Mouse (Mus musculus) spleen, postnatal 36 days (tissue): ENCODE results near the gene 9330182O14Rik.

Experiments used
- DNase-seq, 2 experiments: peaks; one replicate each; pipeline ENCODE4 v3.0.0; 2022; ENCODE audit warnings: low spot score in 2 of 2, mixed read lengths in 1 of 2

9330182O14Rik gene

GRCm38 (mm10) chr15:40134152-40134792 is at the start of gene 9330182O14Rik:
TSS of gene 9330182O14Rik (plus strand) at chr15:40134365.
- no peak for DNase-seq

DNA sequence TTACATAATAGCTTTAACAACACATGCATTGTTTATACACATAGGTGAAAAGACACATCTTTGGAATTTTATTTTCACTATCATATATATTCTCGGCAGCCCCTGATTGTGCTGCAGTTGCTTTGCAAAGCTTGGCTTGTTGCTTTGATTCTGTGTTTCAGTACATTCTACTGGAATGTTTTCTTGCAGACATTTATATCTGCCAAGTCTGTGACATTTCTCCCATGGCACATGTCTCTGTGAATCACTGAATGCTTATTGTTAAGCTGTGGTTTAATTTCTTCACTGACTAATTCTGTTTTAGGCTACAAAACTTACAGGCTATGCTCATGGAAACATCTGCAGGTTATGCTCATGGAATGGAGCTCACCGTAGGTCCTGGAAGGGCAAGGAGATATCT is 30.9 kb upstream of the 9330182O14Rik start:
- DNase-seq = no peak

GRCm38 (mm10) chr15:40105712-40106111 is 28.5 kb upstream of the 9330182O14Rik start:
- no peak for DNase-seq

GRCm38 (mm10) chr15:40113888-40114576 is 20.1 kb upstream of the 9330182O14Rik start:
- no peak for DNase-seq

- no peak for DNase-seq
These were observed 19.4 kb upstream of the 9330182O14Rik start for GRCm38 (mm10) chr15:40114600-40115271.

GRCm38 (mm10) chr15:40116396-40116795 is 17.8 kb upstream of the 9330182O14Rik start:
- DNase-seq = no peak

GRCm38 (mm10) chr15:40124211-40124953 is 9.8 kb upstream of the 9330182O14Rik start:
- DNase-seq = no peak

GRCm38 (mm10) chr15:40129496-40129895 is 4.7 kb upstream of the 9330182O14Rik start:
- DNase-seq = no peak

DNA sequence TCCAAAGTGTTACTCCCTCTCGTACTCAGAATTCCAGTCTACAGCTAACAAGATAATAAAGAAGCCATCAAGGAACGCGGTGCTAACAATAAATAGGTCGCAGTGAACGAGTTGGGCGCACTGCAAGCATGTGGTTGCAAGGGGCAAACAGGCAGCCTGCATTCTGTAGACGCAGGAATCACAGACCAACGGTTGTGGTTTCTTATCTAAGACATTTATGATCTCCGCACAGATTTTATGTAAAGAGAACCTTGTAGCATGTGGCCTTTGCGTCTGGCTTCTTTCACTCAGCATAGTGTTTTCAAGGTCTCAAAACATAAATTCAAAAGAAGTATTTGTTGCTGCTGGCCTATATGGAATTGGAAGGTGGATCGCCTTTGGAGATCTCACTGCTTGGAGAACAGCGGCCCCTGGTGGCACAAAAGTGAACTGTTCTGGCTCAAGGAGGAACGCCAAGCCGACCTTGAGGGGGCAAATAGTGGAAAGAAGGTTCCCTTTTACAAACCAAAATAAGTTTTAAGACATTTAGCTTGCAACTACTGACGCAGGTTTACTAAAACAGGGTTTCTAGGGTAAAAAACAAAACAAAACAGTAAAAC is 3.2 kb upstream of the 9330182O14Rik start:
- peak; percentile 8 to 10 for DNase-seq

DNA sequence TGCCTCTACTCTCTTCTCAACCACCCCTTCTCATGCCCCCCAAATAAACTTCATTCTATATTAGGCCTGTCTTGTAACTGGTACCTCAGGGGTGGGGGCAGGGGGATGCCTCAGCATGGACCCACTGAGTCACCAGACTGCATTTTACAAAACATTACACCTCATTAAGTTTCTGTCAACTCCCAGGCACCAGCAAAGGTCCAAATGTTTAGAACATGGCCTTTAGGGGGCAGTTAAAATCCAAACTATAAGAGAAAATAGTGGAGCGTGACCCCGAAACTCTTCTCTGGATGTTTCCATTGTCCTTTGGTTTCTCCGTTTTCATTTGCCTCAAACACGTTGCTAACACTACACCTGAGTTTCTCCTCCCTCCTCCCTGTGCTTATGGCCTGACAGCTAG is 1.8 kb upstream of the 9330182O14Rik start:
- no peak for DNase-seq

DNA sequence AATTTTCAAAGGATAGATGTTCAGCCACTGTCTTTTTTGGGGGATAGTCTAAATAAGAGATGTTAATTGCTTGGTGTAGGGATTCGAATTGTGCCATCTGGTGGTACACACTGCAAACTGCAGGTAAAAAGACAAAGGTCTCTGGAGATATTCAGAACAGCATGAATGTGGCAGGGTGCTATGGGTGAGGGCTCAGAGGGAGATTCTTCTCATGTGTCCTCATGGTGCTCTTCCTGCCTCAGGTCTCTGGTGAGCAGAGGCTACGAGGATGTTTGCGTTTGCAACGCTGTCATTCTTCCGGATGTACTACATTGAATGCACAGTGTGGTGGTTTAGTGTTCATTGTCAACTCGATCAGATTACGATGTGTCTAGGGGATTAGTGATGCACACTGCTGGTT is 10.1 kb downstream of the 9330182O14Rik start:
- no peak for DNase-seq

GRCm38 (mm10) chr15:40157683-40158082 is 23.5 kb downstream of the 9330182O14Rik start:
- no peak for DNase-seq

- DNase-seq = no peak
These were observed 32.6 kb downstream of the 9330182O14Rik start for GRCm38 (mm10) chr15:40166560-40167275.

DNA sequence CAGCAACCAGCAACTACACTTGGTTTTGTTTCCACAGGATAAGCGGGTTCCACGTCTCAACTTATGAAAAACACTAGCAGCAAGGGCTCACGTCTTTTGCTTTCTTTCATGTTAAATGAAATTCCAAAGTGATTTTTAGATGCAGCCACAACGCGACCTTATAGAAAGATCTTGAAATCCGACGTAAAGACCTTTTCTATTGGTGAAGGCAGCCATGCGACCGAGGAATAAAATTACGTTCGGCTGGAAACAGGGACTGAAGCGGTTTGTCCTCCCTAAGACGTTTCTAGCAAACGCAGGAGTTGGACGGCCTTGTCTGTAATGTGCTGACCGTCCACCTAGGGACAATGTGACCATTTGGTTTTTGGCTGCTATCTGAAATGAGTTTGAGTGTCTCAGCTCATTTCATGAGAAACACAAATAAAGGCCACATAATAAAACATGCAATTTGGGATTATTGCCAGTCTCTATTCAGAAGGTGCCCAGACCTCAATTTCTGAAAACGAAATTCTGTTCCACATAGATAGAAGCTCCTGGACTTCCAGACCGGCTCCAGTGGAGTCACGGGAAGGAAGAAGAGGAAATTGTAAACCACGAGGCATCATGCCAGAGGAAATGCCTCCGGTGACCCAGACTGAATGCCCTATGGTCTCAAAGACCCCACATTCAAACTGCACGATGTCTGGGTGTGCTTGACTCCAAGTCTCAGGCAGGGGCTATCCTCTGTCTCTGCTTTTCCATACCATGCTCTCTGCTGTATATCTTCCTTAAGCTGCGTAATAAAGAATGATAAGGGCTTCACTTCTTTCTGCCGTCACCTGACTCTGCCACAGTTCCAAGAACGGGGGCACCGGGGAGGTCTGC is 33.3 kb downstream of the 9330182O14Rik start:
- no peak for DNase-seq

DNA sequence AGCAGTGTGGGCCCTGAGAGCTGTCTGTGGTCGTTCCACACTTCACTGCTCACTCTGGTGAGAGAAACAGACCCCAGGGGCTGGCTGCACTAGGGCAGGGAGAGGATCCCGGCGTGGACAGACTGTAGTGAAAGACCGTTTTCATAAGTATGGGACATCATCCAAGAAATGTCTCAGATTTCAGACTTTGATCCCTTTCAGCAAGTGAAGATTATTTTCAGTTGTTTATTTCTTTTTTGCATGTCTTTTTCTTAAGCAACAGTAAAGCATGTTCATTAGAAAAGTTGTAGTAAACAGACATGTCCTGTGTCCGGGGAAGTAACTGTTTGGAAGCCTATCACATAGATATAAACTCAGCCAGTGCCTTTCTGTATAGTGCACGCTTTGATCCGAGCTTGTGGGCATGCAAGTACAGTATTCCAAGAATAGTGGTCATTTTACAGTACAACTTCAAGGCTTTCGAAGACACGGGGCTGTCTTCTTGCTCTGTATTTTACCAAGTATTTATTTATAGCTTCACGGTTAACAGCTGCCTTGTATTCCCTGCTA is 34.0 kb downstream of the 9330182O14Rik start:
- no peak for DNase-seq

- no peak for DNase-seq
These were observed 34.9 kb downstream of the 9330182O14Rik start for GRCm38 (mm10) chr15:40169061-40169460.

GRCm38 (mm10) chr15:40169705-40170104 is 35.5 kb downstream of the 9330182O14Rik start:
- DNase-seq = no peak

DNA sequence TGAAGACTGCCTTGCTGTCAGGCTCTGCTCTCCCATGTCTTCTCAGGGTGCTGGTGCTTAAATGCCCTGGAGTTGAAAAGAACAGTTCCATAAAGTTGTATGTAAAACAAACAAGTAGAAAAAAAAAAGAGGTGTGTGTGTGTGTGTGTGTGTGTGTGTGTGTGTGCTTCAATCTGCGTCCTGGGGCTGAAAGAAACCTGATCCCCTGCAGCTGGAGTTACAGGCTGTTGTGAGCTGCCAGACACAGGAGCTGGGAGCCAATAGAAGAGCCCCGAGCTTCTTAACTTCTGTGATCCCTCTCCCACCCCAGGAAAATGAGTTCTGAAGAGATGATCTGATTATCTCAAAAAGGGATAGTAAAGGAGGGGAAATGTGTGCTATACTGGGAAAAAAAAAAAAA is 45.3 kb downstream of the 9330182O14Rik start:
- no peak for DNase-seq

DNA sequence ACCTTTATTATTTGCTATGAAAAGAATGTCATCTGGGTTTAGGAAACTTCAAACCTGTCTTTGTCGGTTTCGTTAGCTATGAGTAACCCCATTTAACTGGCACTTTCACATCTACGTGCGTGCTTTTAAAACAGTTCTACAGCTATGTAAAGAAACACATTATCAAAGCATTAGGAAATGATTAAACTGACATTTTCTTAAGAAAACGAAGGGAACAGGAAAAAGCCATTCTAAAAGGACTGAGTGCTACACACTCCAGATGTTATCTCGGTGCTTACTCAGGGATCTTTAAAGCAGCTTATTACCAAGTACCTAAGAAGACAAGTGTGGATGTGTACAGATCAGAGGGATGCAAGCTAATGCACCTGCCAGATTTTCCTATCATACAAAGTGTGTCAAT is 52.9 kb downstream of the 9330182O14Rik start:
- DNase-seq = no peak
